Mouse (Mus musculus): ENCODE data around the gene Lonp1.

The Lonp1 gene

DNA sequence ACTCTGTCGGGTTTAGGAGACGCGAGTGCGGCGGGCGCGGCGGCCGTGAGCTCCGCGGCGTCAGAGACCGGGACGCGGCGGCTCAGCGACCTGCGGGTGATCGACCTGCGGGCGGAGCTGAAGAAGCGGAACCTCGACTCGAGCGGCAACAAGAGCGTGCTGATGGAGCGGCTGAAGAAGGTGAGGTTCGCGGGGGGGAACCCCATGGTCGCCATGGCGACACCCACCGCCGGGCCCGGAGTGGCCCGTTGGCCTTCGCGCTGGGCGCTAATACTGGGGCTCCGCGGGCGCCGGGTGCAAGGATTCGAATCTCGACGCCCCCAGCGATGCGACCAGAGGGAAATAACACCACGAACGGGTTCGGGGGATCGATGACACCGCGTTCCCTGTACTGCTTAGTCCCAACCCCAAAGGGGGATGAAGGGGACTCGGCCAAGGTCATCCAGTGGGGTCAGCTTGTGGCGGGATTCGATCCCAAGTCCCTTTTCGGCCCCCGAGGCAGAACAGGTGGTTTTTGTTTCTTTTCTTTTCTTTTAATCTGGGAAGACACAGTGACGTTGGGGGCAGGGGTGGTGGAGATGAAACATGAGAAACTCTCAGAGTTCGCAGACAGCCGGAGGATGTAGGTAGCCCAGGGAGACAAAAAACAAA is 41.4 kb downstream of the Lonp1 start:
- ChIA-PET POLR2A (interaction anchor here (0.6 to 26.8 kb wide), 75 partner anchors 8 to 506 kb away, joined by 3 to 419 read pairs (median 6); partner anchors contain the start of genes Catsperd (in 3 of the 4), Dus3l (in 3 of the 4), Lonp1 (in 3 of the 4) and Ranbp3 (in 3 of the 4)), CTCF (interaction anchor here in 1 of 4 experiments (1.0 to 2.0 kb wide), 2 partner anchors 27 to 32 kb away, joined by 3 to 5 read pairs; no protein-coding TSS in a partner anchor)

DNA sequence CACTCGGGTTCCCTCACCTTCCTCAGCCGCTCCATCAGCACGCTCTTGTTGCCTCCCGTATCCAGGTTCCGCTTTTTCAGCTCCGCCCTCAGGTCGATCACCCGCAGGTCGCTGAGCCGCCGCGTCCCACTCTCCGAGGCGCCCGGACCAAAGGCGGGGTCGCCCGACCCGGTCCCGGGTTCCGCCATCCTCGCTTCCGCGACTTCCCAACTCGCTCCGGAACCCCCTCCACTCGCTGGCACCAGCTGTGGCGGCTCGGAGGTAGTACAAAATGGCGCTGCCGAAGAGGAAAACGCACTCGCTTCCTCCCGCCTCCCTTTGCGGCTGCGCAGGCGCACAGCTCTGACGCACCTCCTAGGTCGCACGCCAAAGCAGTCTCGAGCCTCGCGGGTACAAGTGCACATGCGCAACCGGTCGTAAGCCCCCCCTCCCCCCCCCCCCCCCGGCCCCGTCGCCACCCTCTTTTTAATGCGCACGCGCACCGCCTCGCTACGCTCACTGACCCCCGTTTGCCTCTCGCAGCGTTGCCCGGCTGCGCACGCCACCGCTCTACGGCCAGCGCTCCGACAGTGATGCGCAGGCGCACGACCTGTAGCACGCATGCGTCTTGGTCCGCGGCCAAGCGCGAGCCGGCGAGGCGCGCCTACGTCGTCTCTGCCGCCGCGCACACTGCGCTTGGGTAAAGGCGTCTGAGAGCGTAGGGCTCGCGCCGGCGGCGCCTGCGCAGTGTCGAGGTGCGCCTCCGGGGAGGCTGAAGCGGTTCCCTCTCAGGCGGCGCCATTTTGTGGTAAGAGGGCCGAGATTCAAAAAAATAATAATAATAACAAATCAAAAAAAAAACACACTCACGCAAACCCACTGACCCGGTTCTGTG is 42.2 kb downstream of the Lonp1 start, which contains the start of the genes Safb2 and Safb:
Gene Safb2, minus strand, starts transcription at position 329 of the 874 bp plus-strand sequence.
Gene Safb, plus strand, starts transcription at position 569 of the 874 bp plus-strand sequence.
- ChIA-PET CTCF (interaction anchor here in 3 of 4 experiments (0.6 to 2.0 kb wide), 11 partner anchors 26 to 405 kb away, joined by 3 to 5 read pairs (median 3); partner anchors contain the start of genes Kdm4b (in 1 of the 3) and Ranbp3 (in 1 of the 3)), POLR2A (interaction anchor here (0.5 to 26.8 kb wide), 126 partner anchors 9 to 545 kb away, joined by 3 to 419 read pairs (median 4); partner anchors contain the start of genes 2410015M20Rik (in 3 of the 4), Catsperd (in 3 of the 4), Dus3l (in 3 of the 4) and Lonp1 (in 3 of the 4))

DNA sequence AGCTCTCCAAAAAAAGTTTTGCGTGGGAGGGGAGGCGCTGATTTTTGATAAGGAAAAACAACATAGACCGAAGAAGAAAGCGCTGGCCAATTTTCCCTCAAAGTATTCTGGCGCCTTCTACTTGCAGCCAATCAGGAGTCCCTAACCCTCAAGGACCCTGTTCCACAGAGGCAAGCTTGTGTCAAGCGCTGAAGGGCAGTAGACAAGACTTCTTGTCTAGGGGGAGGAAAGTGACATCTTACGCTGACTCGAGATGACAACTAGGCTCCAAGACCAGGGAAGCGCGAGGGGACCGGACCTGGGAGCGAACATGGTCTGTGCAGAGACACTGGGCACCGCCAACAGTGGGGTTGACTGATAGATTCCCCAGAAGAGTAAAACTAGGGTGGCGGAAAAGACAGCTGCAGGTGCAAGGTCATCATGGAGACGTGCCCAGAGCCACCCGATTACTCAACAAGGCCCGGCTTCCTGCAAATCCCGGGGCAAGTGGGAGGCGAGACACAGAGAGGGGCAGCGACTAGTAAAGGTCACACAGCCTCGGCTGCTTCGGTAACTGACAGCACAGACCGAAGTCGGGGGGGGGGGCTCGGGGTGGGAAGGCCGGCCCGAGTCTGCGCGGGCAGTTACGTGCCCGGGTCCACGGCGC is 43.0 kb downstream of the Lonp1 start:
- POLR2A ChIA-PET, result interaction anchor here (0.5 to 26.8 kb wide), 110 partner anchors 8 to 544 kb away, joined by 3 to 419 read pairs (median 4); partner anchors contain the start of genes 2410015M20Rik (in 3 of the 4), Catsperd (in 3 of the 4), Lonp1 (in 3 of the 4) and Ranbp3 (in 3 of the 4)
- CTCF ChIA-PET, result interaction anchor here in 2 of 4 experiments (0.6 to 2.0 kb wide), 10 partner anchors 25 to 406 kb away, joined by 3 to 6 read pairs (median 4); partner anchors contain the start of genes Kdm4b (in 1 of the 2) and Ranbp3 (in 1 of the 2)

- CTCF ChIA-PET, result interaction anchor here in 1 of 4 experiments (1.6 kb wide), 1 partner anchor 30 kb away, joined by 6 read pairs; no protein-coding TSS in a partner anchor
These were observed 43.6 kb downstream of the Lonp1 start for GRCm38 (mm10) chr17:56583071-56583470.

GRCm38 (mm10) chr17:56572939-56573338 is 53.7 kb downstream of the Lonp1 start:
- ChIA-PET CTCF (no interaction called here), POLR2A (interaction anchor here in 2 of 4 experiments (0.6 to 6.2 kb wide), 7 partner anchors 10 to 137 kb away, joined by 3 to 58 read pairs (median 7); partner anchors contain the start of genes Safb (in 2 of the 2), Safb2 (in 2 of the 2) and Gm20219 (in 1 of the 2))

More at GRCm38 (mm10) chr17:56583071-56583470, 43.6 kb downstream of the Lonp1 start:
- POLR2A ChIA-PET, result interaction anchor here (0.6 to 26.8 kb wide), 48 partner anchors 8 to 448 kb away, joined by 3 to 419 read pairs (median 6); partner anchors contain the start of genes 2410015M20Rik (in 3 of the 4), Catsperd (in 3 of the 4), Lonp1 (in 3 of the 4) and Ranbp3 (in 2 of the 4)

GRCm38 (mm10) chr17:56572154-56572553 is 54.5 kb downstream of the Lonp1 start:
- ChIA-PET POLR2A (interaction anchor here in 1 of 4 experiments (0.6 to 6.2 kb wide), 3 partner anchors 11 to 40 kb away, joined by 6 to 46 read pairs (median 7); partner anchors contain the start of genes Safb and Safb2), CTCF (no interaction called here)

GRCm38 (mm10) chr17:56570287-56570686 is 56.4 kb downstream of the Lonp1 start:
- ChIA-PET POLR2A (interaction anchor here in 2 of 4 experiments (1.0 to 6.2 kb wide), 9 partner anchors 9 to 201 kb away, joined by 3 to 46 read pairs (median 5); partner anchors contain the start of genes Safb (in 2 of the 2), Safb2 (in 2 of the 2) and Ranbp3 (in 1 of the 2)), CTCF (interaction anchor here in 2 of 4 experiments (0.6 to 1.2 kb wide), 2 partner anchors 17 to 63 kb away, joined by 3 read pairs; no protein-coding TSS in a partner anchor)

DNA sequence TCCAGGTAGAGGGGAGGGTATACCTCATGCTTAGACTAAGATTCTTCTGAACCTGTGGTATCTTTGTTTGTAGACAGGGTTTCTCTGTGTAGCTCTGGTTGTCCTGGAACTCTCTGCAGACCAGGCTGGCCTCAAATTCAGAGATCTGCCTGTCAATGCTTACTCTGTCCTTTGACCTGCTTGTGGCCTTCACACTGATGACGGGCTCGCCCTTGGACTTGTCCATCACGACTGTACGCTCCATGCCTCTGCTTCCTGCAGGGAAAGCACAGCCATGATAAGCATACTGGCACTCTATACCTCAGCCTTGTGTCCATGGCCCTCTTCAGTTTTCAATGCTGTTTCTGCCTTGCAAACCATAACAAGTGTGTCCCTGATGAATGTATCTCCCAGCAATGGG is 59.3 kb downstream of the Lonp1 start:
- POLR2A ChIA-PET, result interaction anchor here in 2 of 4 experiments (0.8 to 4.2 kb wide), 11 partner anchors 8 to 55 kb away, joined by 3 to 37 read pairs (median 7); partner anchors contain the start of genes Safb (in 2 of the 2) and Safb2 (in 2 of the 2)
- CTCF ChIA-PET, result interaction anchor here in 2 of 4 experiments (1.5 to 2.4 kb wide), 3 partner anchors 9 to 14 kb away, joined by 6 to 8 read pairs (median 8); partner anchors contain the start of gene Gm20219 (in 1 of the 2)

- ChIA-PET POLR2A (interaction anchor here in 2 of 4 experiments (1.1 to 4.2 kb wide), 7 partner anchors 10 to 60 kb away, joined by 3 to 37 read pairs (median 6); partner anchors contain the start of genes Lonp1 (in 1 of the 2), Safb (in 1 of the 2) and Safb2 (in 1 of the 2)), CTCF (interaction anchor here in 1 of 4 experiments (1.1 to 1.5 kb wide), 2 partner anchors 8 to 13 kb away, joined by 5 to 8 read pairs; partner anchors contain the start of gene Gm20219)
These were observed 59.8 kb downstream of the Lonp1 start for GRCm38 (mm10) chr17:56566918-56567317.

GRCm38 (mm10) chr17:56566293-56566692 is 60.4 kb downstream of the Lonp1 start:
- POLR2A ChIA-PET, result interaction anchor here in 3 of 4 experiments (0.6 to 4.2 kb wide), 8 partner anchors 10 to 197 kb away, joined by 3 to 37 read pairs (median 6); partner anchors contain the start of genes Safb2 (in 2 of the 3), Lonp1 (in 1 of the 3) and Safb (in 1 of the 3)
- CTCF ChIA-PET, result interaction anchor here in 1 of 4 experiments (1.1 kb wide), 1 partner anchor 13 kb away, joined by 5 read pairs; the partner anchor contains the start of gene Gm20219

Measured in embryonic stem cell, embryonic (primary cell).